Mouse (Mus musculus): ENCODE measurements around the gene Rars2. TPM values are rescaled to one million over a fixed set of nuclear protein-coding genes. Genes with fewer than 3 reads are reported as not detected.

The Rars2 gene
- total and polyA plus RNA-seq, 2 experiments from 2014 or later = 11.0 to 45.8 TPM

DNA sequence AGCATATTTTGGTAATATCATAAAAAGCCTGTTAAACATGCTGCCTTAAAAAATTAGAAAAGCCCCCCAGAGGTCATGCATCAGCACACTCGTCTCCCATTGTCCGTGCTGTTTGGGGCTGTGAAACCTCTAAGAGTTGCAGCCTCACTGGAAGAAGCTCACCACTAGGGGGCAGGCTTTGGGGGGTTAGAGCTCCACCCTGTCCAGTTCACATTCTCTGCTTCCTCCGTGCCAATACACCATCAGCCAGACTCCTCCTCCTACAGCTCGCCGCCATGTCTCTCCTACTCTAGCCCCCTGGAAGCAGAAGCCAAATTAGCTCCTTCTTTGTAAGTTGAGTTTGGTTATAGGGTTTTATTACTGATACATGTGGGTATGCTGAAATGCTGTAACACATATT, 86.8 kb downstream of the Rars2 start:
- Histone ChIP-seq H3K27me3 (ENCODE audit: insufficient read depth, low read length) (no peaks in the 10 kb centered on the region), H3K4me3 (ENCODE audit: low read length) (no peak overlapping the region), H3K9ac (replicated peaks; ENCODE audit: low read length) (no peak overlapping the region), H3K27ac (no peak overlapping the region), H3K4me2 (ENCODE audit: low read depth, low read length) (no peak overlapping the region), H3K36me3 (ENCODE audit: insufficient read depth, low read length) (no peaks in the 10 kb centered on the region), H3K9me3 (ENCODE audit: low read length) (no peaks in the 10 kb centered on the region), H3K4me1 (ENCODE audit: insufficient read depth, low read length) (no peaks in the 10 kb centered on the region)
- ATAC-seq (no peak), DNase-seq (ENCODE audit: low spot score) (peak; percentile 52)
- WGBS = 33% methylated on average over 5 of the region's 5 CpGs
- peak; percentile 63 for TF ChIP-seq CTCF (IDR thresholded peaks at IDR 0.05; ENCODE audit: low read depth)

DNA sequence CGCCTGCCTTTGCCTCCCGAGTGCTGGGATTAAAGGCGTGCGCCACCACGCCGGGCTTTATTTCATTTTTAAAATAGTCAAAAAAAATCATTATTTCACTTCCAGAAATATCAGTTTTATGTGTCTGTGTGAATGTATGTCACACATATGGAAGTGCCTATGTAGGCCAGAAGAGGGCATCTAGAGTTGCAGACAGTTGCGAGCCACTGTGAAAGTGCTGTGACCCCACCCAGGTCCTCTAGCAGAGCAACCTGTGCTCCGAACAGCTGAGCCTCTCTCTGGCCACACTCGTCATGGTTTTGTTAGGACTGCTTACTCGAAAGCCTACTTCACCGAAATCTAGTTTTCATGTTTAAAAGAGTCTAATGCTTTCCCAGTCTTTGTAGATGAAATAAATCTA, 87.5 kb downstream of the Rars2 start:
- H3K9ac ChIP-seq (replicated peaks; ENCODE audit: low read length) = no peak overlapping the region
- WGBS = 97% methylated on average over 11 of the region's 11 CpGs
- no peak overlapping the region for H3K4me3 ChIP-seq (ENCODE audit: low read length)
- H3K9me3 ChIP-seq (ENCODE audit: low read length) = no peaks in the 10 kb centered on the region
- H3K27me3 ChIP-seq (ENCODE audit: insufficient read depth, low read length) = no peaks in the 10 kb centered on the region
- TF ChIP-seq CTCF (IDR thresholded peaks at IDR 0.05; ENCODE audit: low read depth) = no peak
- no peaks in the 10 kb centered on the region for H3K36me3 ChIP-seq (ENCODE audit: insufficient read depth, low read length)
- ATAC-seq = no peak
- H3K4me1 ChIP-seq (ENCODE audit: insufficient read depth, low read length) = no peaks in the 10 kb centered on the region
- no peak for DNase-seq (ENCODE audit: low spot score)
- no peak overlapping the region for H3K4me2 ChIP-seq (ENCODE audit: low read depth, low read length)
- H3K27ac ChIP-seq = no peak overlapping the region

GRCm38 (mm10) chr4:34703029-34703428, 88.3 kb downstream of the Rars2 start:
- 73% methylated on average over 4 of the region's 4 CpGs for WGBS
- no peak overlapping the region for H3K9ac ChIP-seq (replicated peaks; ENCODE audit: low read length)
- no peaks in the 10 kb centered on the region for H3K36me3 ChIP-seq (ENCODE audit: insufficient read depth, low read length)
- H3K27me3 ChIP-seq (ENCODE audit: insufficient read depth, low read length) = no peaks in the 10 kb centered on the region
- no peaks in the 10 kb centered on the region for H3K9me3 ChIP-seq (ENCODE audit: low read length)
- ATAC-seq (no peak), DNase-seq (ENCODE audit: low spot score) (no peak)
- no peaks in the 10 kb centered on the region for H3K4me1 ChIP-seq (ENCODE audit: insufficient read depth, low read length)
- H3K27ac ChIP-seq = no peak overlapping the region
- no peak overlapping the region for H3K4me3 ChIP-seq (ENCODE audit: low read length)
- no peak overlapping the region for H3K4me2 ChIP-seq (ENCODE audit: low read depth, low read length)
- no peak for TF ChIP-seq CTCF (IDR thresholded peaks at IDR 0.05; ENCODE audit: low read depth)

DNA sequence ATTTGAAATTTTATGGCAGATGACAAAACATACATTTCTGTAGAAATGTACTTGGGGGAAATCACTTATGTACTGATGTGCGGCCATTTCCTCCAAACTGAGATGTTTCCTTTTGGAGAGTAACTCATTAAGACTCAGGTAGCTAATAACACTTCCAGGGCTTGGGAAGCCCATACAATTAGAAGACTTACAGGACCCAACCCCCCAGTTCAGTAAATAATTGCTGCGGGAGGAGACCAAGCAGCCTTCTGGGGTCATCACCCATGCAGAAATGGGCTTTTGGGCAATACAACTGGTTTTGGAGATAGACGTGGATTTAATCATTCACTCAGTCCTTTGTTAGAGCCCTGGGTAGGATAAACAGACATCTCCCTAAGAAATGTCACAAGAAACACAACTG, 92.5 kb downstream of the Rars2 start:
- Histone ChIP-seq H3K4me3 (ENCODE audit: low read length) (no peak overlapping the region), H3K27ac (no peak overlapping the region), H3K9ac (replicated peaks; ENCODE audit: low read length) (no peak overlapping the region), H3K36me3 (ENCODE audit: insufficient read depth, low read length) (no peaks in the 10 kb centered on the region), H3K27me3 (ENCODE audit: insufficient read depth, low read length) (no peaks in the 10 kb centered on the region), H3K4me1 (ENCODE audit: insufficient read depth, low read length) (no peaks in the 10 kb centered on the region), H3K9me3 (ENCODE audit: low read length) (no peaks in the 10 kb centered on the region), H3K4me2 (ENCODE audit: low read depth, low read length) (no peak overlapping the region)
- no peak for TF ChIP-seq CTCF (IDR thresholded peaks at IDR 0.05; ENCODE audit: low read depth)
- ATAC-seq (no peak), DNase-seq (ENCODE audit: low spot score) (no peak)
- WGBS = 70% methylated on average over 3 of the region's 3 CpGs

GRCm38 (mm10) chr4:34708127-34708526, 93.4 kb downstream of the Rars2 start:
- Histone ChIP-seq H3K4me2 (ENCODE audit: low read depth, low read length) (no peak overlapping the region), H3K36me3 (ENCODE audit: insufficient read depth, low read length) (no peaks in the 10 kb centered on the region), H3K9ac (replicated peaks; ENCODE audit: low read length) (no peak overlapping the region), H3K4me3 (ENCODE audit: low read length) (no peak overlapping the region), H3K4me1 (ENCODE audit: insufficient read depth, low read length) (no peaks in the 10 kb centered on the region), H3K27ac (no peak overlapping the region), H3K27me3 (ENCODE audit: insufficient read depth, low read length) (no peaks in the 10 kb centered on the region), H3K9me3 (ENCODE audit: low read length) (no peaks in the 10 kb centered on the region)
- ATAC-seq (no peak), DNase-seq (ENCODE audit: low spot score) (no peak)
- TF ChIP-seq CTCF (IDR thresholded peaks at IDR 0.05; ENCODE audit: low read depth) = no peak
- WGBS = 78% methylated on average over 3 of the region's 3 CpGs

Other genes starting within 250 kb of the Rars2 start
- 75.7 and 82.1 TPM in 2 replicates for gene Akirin2, start 64.0 kb upstream of the Rars2 start, total RNA-seq (2014; rRNA removed)
- 77.5 and 82.5 TPM in 2 replicates for gene Akirin2, start 64.0 kb upstream of the Rars2 start, polyA plus RNA-seq (2015; fragmentation: Nextera tagmentation; extraction: Ambion mirVana)
- 68.0 and 68.9 TPM in 2 replicates for gene Orc3, start within 50 bp of the Rars2 start, total RNA-seq (2014; rRNA removed)
- gene Orc3, start within 50 bp of the Rars2 start, polyA plus RNA-seq (2015; fragmentation: Nextera tagmentation; extraction: Ambion mirVana) = 61.8 and 61.9 TPM in 2 replicates
- gene Slc35a1, start 72.5 kb downstream of the Rars2 start, total RNA-seq (2014; rRNA removed) = 22.2 and 23.3 TPM in 2 replicates
- gene Slc35a1, start 72.5 kb downstream of the Rars2 start, polyA plus RNA-seq (2015; fragmentation: Nextera tagmentation; extraction: Ambion mirVana) = 34.0 and 36.8 TPM in 2 replicates
- 2.2 and 9.7 TPM in 2 replicates for gene Cfap206, start 115.2 kb downstream of the Rars2 start, total RNA-seq (2014; rRNA removed)
- gene Cfap206, start 115.2 kb downstream of the Rars2 start, polyA plus RNA-seq (2015; fragmentation: Nextera tagmentation; extraction: Ambion mirVana) = 4.8 TPM in 2 replicates
- gene Gm136, start 141.3 kb downstream of the Rars2 start, total RNA-seq (2014; rRNA removed) = not detected in 2 replicates
- not detected in 2 replicates for gene Gm136, start 141.3 kb downstream of the Rars2 start, polyA plus RNA-seq (2015; fragmentation: Nextera tagmentation; extraction: Ambion mirVana)
- 9.2 and 9.8 TPM in 2 replicates for gene Smim8, start 163.5 kb downstream of the Rars2 start, total RNA-seq (2014; rRNA removed)
- 57.4 and 58.5 TPM in 2 replicates for gene Smim8, start 163.5 kb downstream of the Rars2 start, polyA plus RNA-seq (2015; fragmentation: Nextera tagmentation; extraction: Ambion mirVana)

Measured in hindbrain, postnatal 0 days (tissue).